Mouse (Mus musculus): ENCODE measurements around the gene Polr2i. TPM values are rescaled to one million over a fixed set of nuclear protein-coding genes. Genes with fewer than 3 reads are reported as not detected.
A peak's percentile ranks its signal among the peaks of the same experiment; 100 is the strongest.
"Not testable (repeated sequence)": the region's sequence is repeated elsewhere in the genome, so short reads cannot be mapped to it uniquely, and the experiment has no call there.

Polr2i gene
- 112 TPM in 2 replicates for polyA plus RNA-seq (2015; fragmentation: Nextera tagmentation; extraction: Ambion mirVana)

DNA sequence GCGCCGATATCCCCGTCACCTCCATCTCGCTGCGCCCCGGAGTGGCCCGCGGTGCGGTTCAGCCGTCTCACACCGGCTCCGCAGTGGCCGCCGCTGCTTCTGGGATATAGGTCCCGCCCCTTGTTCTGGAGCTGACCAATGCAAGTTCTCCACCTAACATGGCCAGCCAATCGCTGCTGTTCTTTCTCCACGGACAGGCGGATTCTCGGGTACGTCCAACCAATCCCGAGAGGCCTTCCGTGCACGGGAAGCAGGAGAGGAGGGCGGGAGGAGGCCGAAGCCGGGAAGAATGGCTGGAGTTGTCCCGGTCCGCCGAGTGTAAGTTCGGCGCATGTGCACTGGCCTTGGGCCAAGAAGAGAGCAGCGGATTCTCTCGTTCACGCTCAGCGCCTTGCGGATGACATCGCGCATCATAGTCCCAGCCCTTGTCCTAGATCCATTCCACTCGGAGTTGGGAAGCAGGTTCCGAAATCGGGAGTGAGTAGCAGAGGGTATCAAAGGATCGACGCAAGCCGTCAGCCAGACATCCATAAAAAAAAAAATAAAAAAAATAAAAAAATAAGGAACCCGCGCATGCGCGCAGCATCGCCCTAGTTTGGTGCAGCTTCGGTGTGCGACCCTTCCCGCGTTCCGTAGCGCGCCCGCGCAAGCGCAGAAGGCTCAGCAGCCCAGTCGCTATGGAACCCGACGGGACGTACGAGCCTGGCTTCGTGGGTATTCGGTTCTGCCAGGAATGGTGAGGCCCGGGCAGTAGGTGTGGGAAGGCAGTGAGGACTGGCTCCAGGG, at the start of gene Polr2i, which contains the start of gene Tbcb:
TSS of gene Polr2i (plus strand) at position 280 of the 786 bp plus-strand sequence.
TSS of gene Tbcb (minus strand) at position 604 of the 786 bp plus-strand sequence.
- Histone ChIP-seq H3K9ac (ENCODE audit: low read length) (peak within 1 kb of the TSS; percentile 83), H3K27ac (ENCODE audit: low read length) (peak within 1 kb of the TSS; percentile 94), H3K4me3 (ENCODE audit: low read length) (peak within 1 kb of the TSS; percentile 75), H3K9me3 (replicated peaks; ENCODE audit: control insufficient read depth, low read length) (no peaks in the 10 kb centered on the region), H3K4me1 (ENCODE audit: control insufficient read depth, insufficient read depth, low read length) (peaks cover 10% of the 10 kb centered on the region), H3K27me3 (ENCODE audit: control insufficient read depth, insufficient read depth, low read length) (no peaks in the 10 kb centered on the region), H3K4me2 (ENCODE audit: low read depth, low read length) (peak within 1 kb of the TSS; percentile 83), H3K36me3 (ENCODE audit: control insufficient read depth, insufficient read depth) (0 out of 2 replicates have a peak, but pooled peaks cover 8% of the 10 kb centered on the region)
- WGBS = under 1% methylated on average over 67 of the region's 67 CpGs
- peak; percentile 95 for ATAC-seq (replicated peaks; ENCODE audit: extremely low read depth, insufficient read depth, low FRiP score)

DNA sequence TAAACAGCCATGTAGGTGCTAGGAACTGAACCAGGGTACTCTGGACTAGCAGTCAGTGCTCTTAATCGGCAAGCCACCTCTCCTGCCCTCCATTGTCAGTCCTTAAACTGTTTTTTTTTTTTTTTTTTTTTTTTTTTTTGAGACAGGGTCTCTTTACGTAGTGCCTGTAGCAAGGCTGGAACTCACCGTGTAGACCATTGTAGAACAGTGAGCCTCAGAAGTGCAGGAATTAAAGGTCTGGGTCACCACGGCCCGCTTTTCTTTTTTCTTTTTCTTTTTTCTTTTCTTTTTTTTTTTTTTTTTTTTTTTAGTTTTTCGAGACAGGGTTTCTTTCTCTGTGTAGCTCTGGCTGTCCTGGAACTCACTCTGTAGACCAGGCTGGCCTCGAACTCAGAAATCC, 48.6 kb upstream of the Polr2i start:
- not testable (repeated sequence) for H3K9me3 ChIP-seq (replicated peaks; ENCODE audit: control insufficient read depth, low read length); ATAC-seq (replicated peaks; ENCODE audit: extremely low read depth, insufficient read depth, low FRiP score); H3K9ac ChIP-seq (ENCODE audit: low read length); H3K4me2 ChIP-seq (ENCODE audit: low read depth, low read length); H3K4me3 ChIP-seq (ENCODE audit: low read length); H3K27me3 ChIP-seq (ENCODE audit: control insufficient read depth, insufficient read depth, low read length); H3K27ac ChIP-seq (ENCODE audit: low read length); H3K4me1 ChIP-seq (ENCODE audit: control insufficient read depth, insufficient read depth, low read length)
- WGBS = 68% methylated on average over 6 of the region's 7 CpGs
- peaks cover 23% of the 10 kb centered on the region for H3K36me3 ChIP-seq (ENCODE audit: control insufficient read depth, insufficient read depth)

DNA sequence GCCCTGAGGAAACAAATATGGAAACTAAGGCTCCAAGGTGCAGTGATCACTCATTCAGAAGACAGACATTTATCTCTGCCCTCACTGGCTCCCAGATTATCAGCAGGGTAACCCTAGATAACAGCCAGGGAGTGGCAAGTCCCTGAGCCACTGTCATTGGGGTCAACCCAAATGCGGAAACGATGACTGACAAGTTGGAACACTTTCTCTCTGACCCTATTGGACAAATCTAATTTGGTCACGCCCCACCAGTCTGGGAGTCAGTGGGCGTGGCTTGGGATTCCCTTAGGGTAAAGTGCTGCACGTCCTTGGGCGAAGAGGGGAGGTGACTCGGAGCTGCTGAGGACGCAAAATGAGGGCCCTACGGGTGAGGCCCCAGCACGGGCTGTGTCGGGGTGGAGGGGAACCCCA, 47.9 kb upstream of the Polr2i start, which contains the start of gene Cox7a1:
TSS of gene Cox7a1 (plus strand) at position 266 of the 411 bp plus-strand sequence.
- no peaks in the 10 kb centered on the region for H3K27me3 ChIP-seq (ENCODE audit: control insufficient read depth, insufficient read depth, low read length)
- H3K4me3 ChIP-seq (ENCODE audit: low read length) = peak within 1 kb of the TSS; percentile 56
- peak within 1 kb of the TSS; percentile 77 for H3K27ac ChIP-seq (ENCODE audit: low read length)
- peaks cover 23% of the 10 kb centered on the region for H3K36me3 ChIP-seq (ENCODE audit: control insufficient read depth, insufficient read depth)
- under 1% methylated on average over 11 of the region's 11 CpGs for WGBS
- H3K4me2 ChIP-seq (ENCODE audit: low read depth, low read length) = peak within 1 kb of the TSS; percentile 59
- H3K9me3 ChIP-seq (replicated peaks; ENCODE audit: control insufficient read depth, low read length) = no peaks in the 10 kb centered on the region
- peaks cover 8% of the 10 kb centered on the region; the same call in 1 of the 2 replicates for H3K4me1 ChIP-seq (ENCODE audit: control insufficient read depth, insufficient read depth, low read length)
- ATAC-seq (replicated peaks; ENCODE audit: extremely low read depth, insufficient read depth, low FRiP score) = peak; percentile 88
- H3K9ac ChIP-seq (ENCODE audit: low read length) = peak within 1 kb of the TSS; percentile 78

DNA sequence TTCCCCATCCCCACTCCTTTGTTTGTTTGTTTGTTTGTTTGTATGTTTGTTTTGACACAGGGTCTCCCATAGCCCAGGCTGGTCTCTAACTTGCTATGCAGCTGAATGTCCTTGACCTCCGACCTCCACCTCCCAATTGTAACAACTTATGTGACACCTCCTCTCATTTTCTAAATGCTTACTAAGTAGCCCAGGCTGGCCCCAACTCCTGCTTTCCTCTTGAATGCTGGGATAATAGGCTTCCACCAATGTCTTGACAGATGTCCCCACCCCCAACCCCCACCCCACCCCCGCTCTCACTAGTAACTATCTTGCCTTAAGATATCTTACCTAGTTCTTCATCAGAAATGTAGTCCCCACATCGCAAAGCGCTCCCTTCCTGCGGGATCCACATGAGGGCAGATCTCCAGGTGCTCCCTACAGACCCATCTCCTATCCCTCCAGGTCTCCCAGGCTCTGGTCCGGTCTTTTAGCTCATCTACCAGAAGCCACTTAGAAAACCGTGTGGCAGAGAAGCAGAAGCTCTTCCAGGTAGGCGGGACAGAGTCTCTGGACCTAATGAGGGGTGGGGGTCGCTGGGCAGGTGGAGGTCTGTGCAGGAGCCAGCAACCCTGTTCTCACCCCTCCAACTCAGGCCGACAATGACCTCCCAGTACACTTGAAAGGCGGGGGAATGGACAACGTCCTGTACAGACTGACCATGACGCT, 47.0 kb upstream of the Polr2i start:
- H3K9me3 ChIP-seq (replicated peaks; ENCODE audit: control insufficient read depth, low read length) = no peaks in the 10 kb centered on the region
- peak overlapping the region; percentile 78 for H3K9ac ChIP-seq (ENCODE audit: low read length)
- peak overlapping the region; percentile 59 for H3K4me2 ChIP-seq (ENCODE audit: low read depth, low read length)
- H3K27me3 ChIP-seq (ENCODE audit: control insufficient read depth, insufficient read depth, low read length) = no peaks in the 10 kb centered on the region
- WGBS = 64% methylated on average over 13 of the region's 13 CpGs
- peak overlapping the region; percentile 56 for H3K4me3 ChIP-seq (ENCODE audit: low read length)
- H3K27ac ChIP-seq (ENCODE audit: low read length) = peak overlapping the region; percentile 77
- H3K4me1 ChIP-seq (ENCODE audit: control insufficient read depth, insufficient read depth, low read length) = peaks cover 8% of the 10 kb centered on the region; the same call in 1 of the 2 replicates
- peaks cover 27% of the 10 kb centered on the region for H3K36me3 ChIP-seq (ENCODE audit: control insufficient read depth, insufficient read depth)
- ATAC-seq (replicated peaks; ENCODE audit: extremely low read depth, insufficient read depth, low FRiP score) = no peak

DNA sequence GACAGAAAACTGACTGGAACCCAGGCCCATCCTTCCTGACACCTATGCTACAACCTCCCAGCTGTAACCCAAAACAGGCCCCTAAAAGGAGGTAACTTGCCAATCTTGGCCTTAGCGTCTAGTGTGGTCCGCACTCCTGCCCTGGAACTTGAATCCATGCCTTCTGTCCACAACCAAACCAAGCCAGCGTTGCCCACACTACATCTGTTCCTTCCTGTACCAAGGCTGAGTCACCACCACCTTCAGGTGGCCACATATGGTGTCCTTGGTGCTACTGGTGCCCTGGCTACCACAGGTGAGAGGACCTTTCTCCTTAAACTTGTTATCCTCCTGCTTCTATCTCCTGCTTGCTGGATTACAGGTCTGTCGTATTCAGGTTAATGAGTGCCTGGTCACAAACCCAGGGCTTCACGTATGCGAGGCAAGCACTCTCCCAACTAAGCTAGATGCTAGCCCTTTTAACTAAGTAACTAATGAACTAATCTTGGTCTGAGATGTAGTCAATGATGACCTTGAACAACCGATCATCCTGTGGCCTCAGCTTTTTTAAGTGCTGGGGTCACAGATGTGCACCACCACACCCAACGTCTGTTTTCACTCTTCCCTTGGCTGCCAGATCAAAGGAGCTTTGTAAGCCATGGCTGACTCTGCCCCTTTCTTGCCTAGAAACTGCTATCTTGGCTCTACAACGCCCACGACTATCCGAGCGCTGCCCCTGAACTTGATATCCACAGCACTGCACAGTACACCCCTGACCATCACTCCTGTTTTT, 43.2 kb upstream of the Polr2i start:
- H3K27me3 ChIP-seq (ENCODE audit: control insufficient read depth, insufficient read depth, low read length) = no peaks in the 10 kb centered on the region
- peaks cover 47% of the 10 kb centered on the region for H3K36me3 ChIP-seq (ENCODE audit: control insufficient read depth, insufficient read depth)
- H3K4me3 ChIP-seq (ENCODE audit: low read length) = no peak overlapping the region
- no peaks in the 10 kb centered on the region for H3K9me3 ChIP-seq (replicated peaks; ENCODE audit: control insufficient read depth, low read length)
- 65% methylated on average over 12 of the region's 12 CpGs for WGBS
- H3K4me2 ChIP-seq (ENCODE audit: low read depth, low read length) = no peak overlapping the region
- peaks cover 15% of the 10 kb centered on the region for H3K4me1 ChIP-seq (ENCODE audit: control insufficient read depth, insufficient read depth, low read length)
- no peak for ATAC-seq (replicated peaks; ENCODE audit: extremely low read depth, insufficient read depth, low FRiP score)
- H3K9ac ChIP-seq (ENCODE audit: low read length) = no peak overlapping the region
- H3K27ac ChIP-seq (ENCODE audit: low read length) = no peak overlapping the region

DNA sequence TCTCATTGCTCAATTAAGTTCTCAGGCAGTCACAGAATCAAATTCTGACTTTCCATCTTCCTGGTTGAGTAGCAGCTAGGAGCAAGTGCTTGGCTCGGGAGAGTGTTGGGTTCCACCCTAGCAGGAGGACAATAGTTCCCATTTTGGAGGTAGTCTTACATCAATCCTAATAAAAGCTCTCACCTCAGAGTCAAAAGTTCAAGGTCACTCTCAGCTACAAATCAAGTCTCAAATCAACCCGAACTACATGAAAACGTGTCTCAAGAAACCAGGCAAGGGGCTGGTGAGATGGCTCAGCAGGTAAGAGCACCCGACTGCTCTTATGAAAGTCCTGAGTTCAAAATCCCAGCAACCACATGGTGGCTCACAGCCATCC, 42.6 kb upstream of the Polr2i start:
- H3K27ac ChIP-seq (ENCODE audit: low read length) = no peak overlapping the region
- no peak overlapping the region for H3K4me3 ChIP-seq (ENCODE audit: low read length)
- WGBS = 79% methylated on average over 4 of the region's 4 CpGs
- ATAC-seq (replicated peaks; ENCODE audit: extremely low read depth, insufficient read depth, low FRiP score) = no peak
- no peaks in the 10 kb centered on the region for H3K27me3 ChIP-seq (ENCODE audit: control insufficient read depth, insufficient read depth, low read length)
- H3K4me1 ChIP-seq (ENCODE audit: control insufficient read depth, insufficient read depth, low read length) = peaks cover 14% of the 10 kb centered on the region
- no peaks in the 10 kb centered on the region for H3K9me3 ChIP-seq (replicated peaks; ENCODE audit: control insufficient read depth, low read length)
- H3K9ac ChIP-seq (ENCODE audit: low read length) = no peak overlapping the region
- H3K36me3 ChIP-seq (ENCODE audit: control insufficient read depth, insufficient read depth) = peaks cover 47% of the 10 kb centered on the region
- no peak overlapping the region for H3K4me2 ChIP-seq (ENCODE audit: low read depth, low read length)

DNA sequence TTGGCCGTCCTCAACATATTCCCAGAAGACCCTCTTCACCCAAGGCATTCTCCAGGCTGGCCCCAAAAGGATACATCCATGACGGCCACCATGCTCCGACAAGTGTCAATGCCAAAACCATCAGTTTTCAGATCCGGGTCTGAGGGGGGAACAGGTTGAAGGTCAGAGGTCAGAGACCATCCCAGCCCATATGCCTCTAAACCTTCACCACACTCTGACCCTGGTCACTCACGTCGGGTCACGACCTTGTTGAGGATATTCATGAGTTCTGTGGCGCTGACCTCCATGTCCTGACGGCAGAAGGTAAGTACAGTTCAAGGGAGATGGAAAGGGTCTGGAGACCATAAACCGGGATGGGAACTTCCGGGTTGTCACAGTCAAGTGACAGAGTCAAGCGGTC, 39.7 kb upstream of the Polr2i start:
- Histone ChIP-seq H3K4me1 (ENCODE audit: control insufficient read depth, insufficient read depth, low read length) (peaks cover 14% of the 10 kb centered on the region), H3K9me3 (replicated peaks; ENCODE audit: control insufficient read depth, low read length) (no peaks in the 10 kb centered on the region), H3K36me3 (ENCODE audit: control insufficient read depth, insufficient read depth) (peaks cover 35% of the 10 kb centered on the region), H3K4me3 (ENCODE audit: low read length) (no peak overlapping the region), H3K27me3 (ENCODE audit: control insufficient read depth, insufficient read depth, low read length) (no peaks in the 10 kb centered on the region), H3K9ac (ENCODE audit: low read length) (no peak overlapping the region), H3K4me2 (ENCODE audit: low read depth, low read length) (no peak overlapping the region), H3K27ac (ENCODE audit: low read length) (no peak overlapping the region)
- 86% methylated on average over 12 of the region's 12 CpGs for WGBS
- ATAC-seq (replicated peaks; ENCODE audit: extremely low read depth, insufficient read depth, low FRiP score) = no peak

DNA sequence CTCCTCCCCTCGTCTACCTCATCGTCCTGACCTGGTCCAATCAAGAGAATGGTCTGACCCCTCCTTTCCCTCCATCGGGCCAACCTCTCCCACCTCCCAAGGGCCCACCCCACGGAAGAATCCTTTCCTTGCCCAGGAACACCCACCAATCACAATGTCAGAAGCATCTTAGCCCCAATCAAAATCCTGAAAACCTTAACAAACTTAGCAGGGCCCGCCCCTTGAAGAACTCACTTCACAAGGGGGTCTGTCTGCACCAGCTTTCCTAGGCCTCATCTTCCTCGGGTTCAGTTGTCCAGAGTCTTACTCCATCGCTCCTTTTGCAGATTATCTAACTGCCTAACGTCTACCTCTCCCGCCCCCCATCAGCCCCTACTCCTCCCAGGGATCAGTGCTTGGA, 38.7 kb upstream of the Polr2i start:
- H3K27me3 ChIP-seq (ENCODE audit: control insufficient read depth, insufficient read depth, low read length) = no peaks in the 10 kb centered on the region
- 44% methylated on average over 9 of the region's 9 CpGs for whole genome bisulfite sequencing
- peaks cover 29% of the 10 kb centered on the region for H3K36me3 ChIP-seq (ENCODE audit: control insufficient read depth, insufficient read depth)
- peaks cover 14% of the 10 kb centered on the region for H3K4me1 ChIP-seq (ENCODE audit: control insufficient read depth, insufficient read depth, low read length)
- peak overlapping the region; percentile 70 for H3K4me2 ChIP-seq (ENCODE audit: low read depth, low read length)
- no peak overlapping the region for H3K27ac ChIP-seq (ENCODE audit: low read length)
- ATAC-seq (replicated peaks; ENCODE audit: extremely low read depth, insufficient read depth, low FRiP score) = no peak
- peak overlapping the region; percentile 75 for H3K4me3 ChIP-seq (ENCODE audit: low read length)
- no peaks in the 10 kb centered on the region for H3K9me3 ChIP-seq (replicated peaks; ENCODE audit: control insufficient read depth, low read length)
- peak overlapping the region; percentile 90; the same call in 1 of the 2 replicates for H3K9ac ChIP-seq (ENCODE audit: low read length)
